Comparison of ENCODE assay signal across 17 mouse cellular contexts in the genomic region with DNA sequence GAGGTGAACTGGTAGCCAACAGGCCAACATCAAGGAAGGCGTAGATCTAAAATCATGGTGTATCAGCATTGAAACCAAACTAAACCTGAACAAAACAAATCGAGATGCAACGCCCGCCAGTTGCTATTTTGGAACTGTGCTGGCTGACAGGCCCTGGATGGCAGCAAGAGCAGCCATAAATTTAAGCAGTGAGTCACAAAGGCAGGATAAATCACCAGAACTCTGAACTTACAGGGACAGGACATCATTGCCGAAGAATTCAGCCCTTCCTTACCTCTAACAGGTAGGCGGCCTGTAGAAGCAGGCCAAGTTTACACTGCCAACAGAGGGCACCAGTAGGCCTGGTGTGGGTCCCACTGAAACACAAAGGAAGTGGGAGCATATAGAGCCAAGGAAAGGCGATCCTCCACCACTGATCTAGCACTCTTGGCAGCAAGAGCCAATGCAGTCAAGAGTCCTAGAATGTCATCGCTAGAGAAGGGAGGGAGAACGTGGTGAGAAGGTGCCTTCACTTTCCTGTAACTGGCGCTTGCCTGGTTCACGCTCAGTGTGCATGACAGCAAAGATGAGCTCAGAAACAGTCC. TPM values are rescaled to one million over a fixed set of nuclear protein-coding genes. Genes with fewer than 3 reads are reported as not detected.
A peak's percentile ranks its signal among the peaks of the same experiment; 100 is the strongest.
DNase-seq lines count a peak whose midpoint lies in the region; ATAC-seq and TF ChIP-seq lines count a peak whose summit lies in the region.
"Had no signal": no experiment of that assay in that cellular context is flagged by ENCODE, and none has a peak within 500 bp of the region (broad histone marks: within the 10 kb centered on the region; RNA-seq: fewer than 3 reads in every experiment).

No protein-coding gene starts in this region.

- no peak overlapping the region for H3K27ac ChIP-seq in heart, postnatal 0 days (ENCODE audit: low read depth)
- no peak overlapping the region for H3K27ac ChIP-seq in forebrain, postnatal 0 days (ENCODE audit: low read depth, low read length)
- H3K27ac ChIP-seq: embryonic facial prominence, embryonic 13.5 days; hindbrain, embryonic 15.5 days; macrophage; midbrain, embryonic 13.5 days had no signal

- 62% methylated on average over 11 of the region's 11 CpGs for WGBS in heart, postnatal 0 days
- 89% methylated on average over 11 of the region's 11 CpGs for WGBS in forebrain, postnatal 0 days

- H3K9me3 ChIP-seq in heart, postnatal 0 days (replicated peaks; ENCODE audit: control insufficient read depth, low read length), result no peaks in the 10 kb centered on the region
- no peaks in the 10 kb centered on the region for H3K9me3 ChIP-seq in forebrain, postnatal 0 days (ENCODE audit: low read length)
- H3K9me3 ChIP-seq: embryonic facial prominence, embryonic 13.5 days; hindbrain, embryonic 15.5 days; midbrain, embryonic 13.5 days had no signal

- no peak for ATAC-seq in heart, postnatal 0 days (ENCODE audit: insufficient read depth, low read depth)
- ATAC-seq in forebrain, postnatal 0 days, result no peak
- ATAC-seq: forebrain, embryonic 16.5 days; midbrain, embryonic 13.5 days had no signal

- TF ChIP-seq EP300 in heart, postnatal 0 days (IDR thresholded peaks at IDR 0.05; ENCODE audit: low read depth), result no peak

- TF ChIP-seq CTCF in heart, postnatal 0 days (IDR thresholded peaks at IDR 0.05; ENCODE audit: low read depth), result peak; percentile 43
- no peak; the same call in 1 of the 2 replicates for TF ChIP-seq CTCF in forebrain, postnatal 0 days (IDR thresholded peaks at IDR 0.05; ENCODE audit: low read depth)

- no peak overlapping the region for H3K9ac ChIP-seq in heart, postnatal 0 days (replicated peaks; ENCODE audit: low read depth, low read length)
- no peak overlapping the region for H3K9ac ChIP-seq in forebrain, postnatal 0 days
- H3K9ac ChIP-seq: embryonic facial prominence, embryonic 13.5 days; hindbrain, embryonic 15.5 days; midbrain, embryonic 13.5 days had no signal

- peak; percentile 10 for DNase-seq in adrenal gland, postnatal 14 days
- DNase-seq in adrenal gland, adult 18-20 months (ENCODE audit: low spot score in 2 of 2), result no peak
- DNase-seq in heart, postnatal 0 days (ENCODE audit: low spot score), result no peak
- DNase-seq in heart, postnatal 25 days (ENCODE audit: low spot score), result no peak
- peak; percentile 10 for DNase-seq in A20 (ENCODE audit: low read depth, low spot score)
- DNase-seq in gastrocnemius, postnatal 25 days, result peak; percentile 44
- no peak for DNase-seq in forebrain, postnatal 0 days
- DNase-seq: cerebellum, adult 9-10 months; kidney, adult 11 months; kidney, postnatal 14 days; lung, adult 2 months; thymus, postnatal 4 days had no signal

- H3K4me1 ChIP-seq in heart, postnatal 0 days (ENCODE audit: control insufficient read depth, insufficient read depth), result no peaks in the 10 kb centered on the region
- no peaks in the 10 kb centered on the region for H3K4me1 ChIP-seq in forebrain, postnatal 0 days (ENCODE audit: insufficient read depth)
- H3K4me1 ChIP-seq: midbrain, embryonic 13.5 days had no signal

- no peak overlapping the region for H3K4me2 ChIP-seq in heart, postnatal 0 days (ENCODE audit: low read depth, low read length)
- H3K4me2 ChIP-seq in forebrain, postnatal 0 days (ENCODE audit: low read depth), result no peak overlapping the region
- H3K4me2 ChIP-seq: embryonic facial prominence, embryonic 13.5 days; hindbrain, embryonic 15.5 days; midbrain, embryonic 13.5 days had no signal

- no peak overlapping the region for H3K4me3 ChIP-seq in heart, postnatal 0 days (ENCODE audit: low read depth, low read length)
- no peak overlapping the region for H3K4me3 ChIP-seq in forebrain, postnatal 0 days (ENCODE audit: low read depth, low read length)
- H3K4me3 ChIP-seq: embryonic facial prominence, embryonic 13.5 days; hindbrain, embryonic 15.5 days; midbrain, embryonic 13.5 days had no signal

- no peaks in the 10 kb centered on the region for H3K27me3 ChIP-seq in heart, postnatal 0 days (ENCODE audit: control insufficient read depth, insufficient read depth, low read length)
- no peaks in the 10 kb centered on the region for H3K27me3 ChIP-seq in forebrain, postnatal 0 days (ENCODE audit: insufficient read depth, low read length)
- H3K27me3 ChIP-seq: embryonic facial prominence, embryonic 13.5 days; hindbrain, embryonic 15.5 days; midbrain, embryonic 13.5 days had no signal

- H3K36me3 ChIP-seq in heart, postnatal 0 days (replicated peaks; ENCODE audit: control insufficient read depth, insufficient read depth, low read length), result no peaks in the 10 kb centered on the region
- H3K36me3 ChIP-seq in forebrain, postnatal 0 days (ENCODE audit: insufficient read depth), result no peaks in the 10 kb centered on the region; the same call in 1 of the 2 replicates
- H3K36me3 ChIP-seq: hindbrain, embryonic 15.5 days; midbrain, embryonic 13.5 days had no signal

- intact Hi-C loops in heart, postnatal 25 days (cut with DNase I), result no loop called here

RNA-seq across cellular contexts. Expression of a gene that starts 41.6 kb away (rescaled TPM):
- total RNA-seq in adrenal gland, postnatal 14 days (2021), result 8.4 and 14.1 TPM in 2 replicates
- 10 to 100 TPM; 11.9 to 22.9 TPM for total RNA-seq in adrenal gland, adult 18-20 months (2021)
- total RNA-seq in heart, postnatal 0 days (2014; rRNA removed; ENCODE audit: low replicate concordance), result 21.2 and 26.0 TPM in 2 replicates
- 50.5 and 55.7 TPM in 2 replicates for polyA plus RNA-seq in heart, postnatal 0 days (2015; fragmentation: Nextera tagmentation; extraction: Ambion mirVana)
- total RNA-seq in heart, postnatal 25 days (2021), result 10 to 100 TPM; 18.6 to 20.8 TPM
- 10 to 100 TPM; 65.6 to 84.1 TPM for total RNA-seq in gastrocnemius, postnatal 25 days (2021)
- total RNA-seq in forebrain, postnatal 0 days (2014; rRNA removed), result 133 and 138 TPM in 2 replicates
- 172 and 210 TPM in 2 replicates for polyA plus RNA-seq in forebrain, postnatal 0 days (2015; fragmentation: Nextera tagmentation; extraction: Ambion mirVana)

RNA-seq across cellular contexts. Expression of a gene that starts 43.4 kb away (rescaled TPM):
- 36.5 and 41.0 TPM in 2 replicates for total RNA-seq in adrenal gland, postnatal 14 days (2021)
- total RNA-seq in adrenal gland, adult 18-20 months (2021), result 10 to 100 TPM; 40.4 to 44.0 TPM
- total RNA-seq in heart, postnatal 0 days (2014; rRNA removed; ENCODE audit: low replicate concordance), result 33.2 and 51.1 TPM in 2 replicates
- polyA plus RNA-seq in heart, postnatal 0 days (2015; fragmentation: Nextera tagmentation; extraction: Ambion mirVana), result 30.6 and 35.0 TPM in 2 replicates
- 10 to 100 TPM; 16.0 to 18.0 TPM for total RNA-seq in heart, postnatal 25 days (2021)
- 10 to 100 TPM in 1 of 2 experiments, 1 to 10 TPM in 1; 8.6 to 12.0 TPM for total RNA-seq in gastrocnemius, postnatal 25 days (2021)
- 69.2 and 90.1 TPM in 2 replicates for total RNA-seq in forebrain, postnatal 0 days (2014; rRNA removed)
- polyA plus RNA-seq in forebrain, postnatal 0 days (2015; fragmentation: Nextera tagmentation; extraction: Ambion mirVana), result 47.0 and 72.8 TPM in 2 replicates

RNA-seq across cellular contexts. Expression of a gene that starts 43.6 kb away (rescaled TPM):
- total RNA-seq in adrenal gland, postnatal 14 days (2021), result 48.7 and 51.3 TPM in 2 replicates
- total RNA-seq in adrenal gland, adult 18-20 months (2021), result 10 to 100 TPM; 43.3 to 54.9 TPM
- total RNA-seq in heart, postnatal 0 days (2014; rRNA removed; ENCODE audit: low replicate concordance), result 49.6 and 70.6 TPM in 2 replicates
- polyA plus RNA-seq in heart, postnatal 0 days (2015; fragmentation: Nextera tagmentation; extraction: Ambion mirVana), result 57.2 and 61.3 TPM in 2 replicates
- 10 to 100 TPM; 69.9 to 70.4 TPM for total RNA-seq in heart, postnatal 25 days (2021)
- 10 to 100 TPM; 31.9 to 32.9 TPM for total RNA-seq in gastrocnemius, postnatal 25 days (2021)
- total RNA-seq in forebrain, postnatal 0 days (2014; rRNA removed), result 37.3 and 46.5 TPM in 2 replicates
- 33.3 and 34.8 TPM in 2 replicates for polyA plus RNA-seq in forebrain, postnatal 0 days (2015; fragmentation: Nextera tagmentation; extraction: Ambion mirVana)

Comparison
In these comparisons a context has a peak if more than half of its experiments do, and no peak if none do; other contexts are left out.
1. DNase-seq: peak in adrenal gland, postnatal 14 days (single experiment), A20 (single experiment) and gastrocnemius, postnatal 25 days (single experiment); none in adrenal gland, adult 18-20 months (0 of 2), heart, postnatal 0 days (single experiment), heart, postnatal 25 days (single experiment) and forebrain, postnatal 0 days (single experiment).